Mouse (Mus musculus) CH12.LX (cell line): ENCODE results near the gene Fev.

Experiments
- BHLHE40 ChIP-seq: IDR thresholded peaks from 2 replicates; pipeline ENCODE4 v1.6.1; 2011; ENCODE audit warnings: mild to moderate bottlenecking, low read depth, low read length, improper control_type of control experiment
- CHD2 ChIP-seq: IDR thresholded peaks from 2 replicates; pipeline ENCODE4 v1.6.1; 2011; ENCODE audit warnings: low read length, improper control_type of control experiment
- CTCF ChIP-seq, 2 experiments: IDR thresholded peaks in 1 of 2; conservative IDR thresholded peaks in 1 of 2; 2 replicates each; pipeline ENCODE4 v1.5.1; 2011 to 2012; ENCODE audit warnings: low read depth in 2 of 2, low read length in 2 of 2, improper control_type of control experiment in 1 of 2, inconsistent platforms in 1 of 2, mild to moderate bottlenecking in 1 of 2, moderate library complexity in 1 of 2
- EP300 ChIP-seq: IDR thresholded peaks from 2 replicates; pipeline ENCODE4 v1.6.1; 2011; ENCODE audit warnings: low read length, improper control_type of control experiment
- ETS1 ChIP-seq: conservative IDR thresholded peaks from 2 replicates; pipeline ENCODE4 v1.6.1; 2012; ENCODE audit warnings: low read depth, mild to moderate bottlenecking, inconsistent platforms, low read length, improper control_type of control experiment, moderate library complexity
- MAX ChIP-seq: IDR thresholded peaks from 2 replicates; pipeline ENCODE4 v1.6.1; 2011; ENCODE audit warnings: low read length, improper control_type of control experiment
- MAZ ChIP-seq: IDR thresholded peaks from 2 replicates; pipeline ENCODE4 v1.6.1; 2012; ENCODE audit warnings: low read depth, mild to moderate bottlenecking, inconsistent platforms, low read length, improper control_type of control experiment, moderate library complexity
- MEF2A ChIP-seq: IDR thresholded peaks from 2 replicates; pipeline ENCODE4 v1.6.1; 2014; ENCODE audit warnings: low read depth, mild to moderate bottlenecking, inconsistent platforms, low read length, improper control_type of control experiment, borderline replicate concordance
- PAX5 ChIP-seq: IDR thresholded peaks from 2 replicates; pipeline ENCODE4 v1.6.1; 2012; ENCODE audit warnings: low read length, inconsistent platforms, mixed read lengths
- POLR2A ChIP-seq: IDR thresholded peaks from 2 replicates; pipeline ENCODE4 v1.6.1; 2011; ENCODE audit warnings: low read depth, mild to moderate bottlenecking, improper control_type of control experiment, low read length
- POLR2AphosphoS2 ChIP-seq: IDR thresholded peaks from 2 replicates; pipeline ENCODE4 v1.6.1; 2011; ENCODE audit warnings: low read depth, low read length, improper control_type of control experiment
- RCOR1 ChIP-seq: conservative IDR thresholded peaks from 2 replicates; pipeline ENCODE4 v1.6.1; 2012; ENCODE audit warnings: low read depth, mild to moderate bottlenecking, inconsistent platforms, low read length, improper control_type of control experiment

GRCm38 (mm10) chr1:74926721-74927120, 41.5 kb upstream of the Fev start:
- TF ChIP-seq CTCF (conservative IDR thresholded peaks at IDR 0.05 in 1 of 2, IDR thresholded peaks at IDR 0.05 in 1 of 2; ENCODE audit: low read depth in 2 of 2, low read length in 2 of 2) (peak; percentile 75 to 85), RCOR1 (no peak), POLR2AphosphoS2 (no peak), EP300 (no peak), ETS1 (no peak), POLR2A (no peak), MEF2A (no peak), PAX5 (no peak), CHD2 (no peak), MAZ (no peak), BHLHE40 (no peak), MAX (no peak)
